Mouse (Mus musculus) midbrain, postnatal 0 days (tissue): Measurements from ENCODE around the gene Insl3. TPM values are rescaled to one million over a fixed set of nuclear protein-coding genes. Genes with fewer than 3 reads are reported as not detected.
"Not testable (repeated sequence)": the region's sequence is repeated elsewhere in the genome, so short reads cannot be mapped to it uniquely, and the experiment has no call there.

Experiments used
- ATAC-seq: fragments of 200-750 bp; cut with Nextera tagmentation; 2 replicates; pipeline ENCODE4 v1.8.0; 2017; ENCODE audit warnings: moderate number of reproducible peaks, mild to moderate bottlenecking, moderate TSS enrichment, moderate library complexity; ENCODE audit not compliant: low FRiP score
- DNase-seq: peaks from one replicate; pipeline ENCODE4 v3.0.0-alpha.2; 2015; ENCODE audit warnings: low spot score
- H3K27ac ChIP-seq: fragments of 300-500 bp; sonication (generic); 2 replicates; pipeline ENCODE4 v1.5.1; 2014; ENCODE audit warnings: low read depth, mild to moderate bottlenecking, low read length, mixed read lengths
- H3K27me3 ChIP-seq: fragments of 300-500 bp; sonication (generic); 2 replicates; pipeline ENCODE4 v1.6.1; 2014; ENCODE audit warnings: low read length, control low read depth, mixed read lengths; ENCODE audit not compliant: insufficient read depth
- H3K36me3 ChIP-seq: fragments of 300-500 bp; sonication (generic); 2 replicates; pipeline ENCODE4 v1.6.1; 2014; ENCODE audit warnings: low read length, control low read depth, mixed read lengths; ENCODE audit not compliant: insufficient read depth
- H3K4me1 ChIP-seq: fragments of 300-500 bp; sonication (generic); 2 replicates; pipeline ENCODE4 v1.6.1; 2014; ENCODE audit warnings: mild to moderate bottlenecking, control low read depth, antibody characterized with exemption, low read length, mixed read lengths; ENCODE audit not compliant: insufficient read depth
- H3K4me2 ChIP-seq: fragments of 300-500 bp; sonication (generic); 2 replicates; pipeline ENCODE4 v1.6.1; 2014; ENCODE audit warnings: low read depth, mild to moderate bottlenecking, low read length, mixed read lengths; ENCODE audit not compliant: poor library complexity, severe bottlenecking
- H3K4me3 ChIP-seq: fragments of 300-500 bp; sonication (generic); 2 replicates; pipeline ENCODE4 v1.5.1; 2014; ENCODE audit warnings: low read depth, mild to moderate bottlenecking, low read length, moderate library complexity
- H3K9ac ChIP-seq: fragments of 300-500 bp; sonication (generic); replicated peaks from 2 replicates; pipeline ENCODE4 v1.6.1; 2014; ENCODE audit warnings: mild to moderate bottlenecking, low read length, moderate library complexity, mixed read lengths; ENCODE audit not compliant: poor library complexity, severe bottlenecking
- H3K9me3 ChIP-seq: fragments of 300-500 bp; sonication (generic); 2 replicates; pipeline ENCODE4 v1.6.1; 2016; ENCODE audit warnings: low read length, control low read depth
- CTCF ChIP-seq: IDR thresholded peaks from 2 replicates; pipeline ENCODE4 v1.5.1; 2016; ENCODE audit warnings: antibody characterized with exemption, mild to moderate bottlenecking
- WGBS: fragments of 180-500 bp; shearing (Covaris S2); extraction: QIAGEN DNeasy Blood & Tissue Kit; methylation state at CpG from one replicate; pipeline ENCODE4 v1.1.7; 2014; 5-methylcytosine and 5-hydroxymethylcytosine counted together
- polyA plus RNA-seq: library from polyadenylated mRNA; unstranded; fragments of >200 nt; fragmentation: Nextera tagmentation; extraction: Ambion mirVana; gene quantifications from 2 replicates; pipeline ENCODE4 v1.2.1, GENCODE M21; 2015
- total RNA-seq: library from RNA; depleted of rRNA; stranded (reverse); fragments of >200 nt; gene quantifications from 2 replicates; pipeline ENCODE4 v1.2.3, GENCODE M21; 2014

Insl3 gene
- total and polyA plus RNA-seq, 2 experiments from 2014 or later, result 1.2 TPM; not detected in 1

DNA sequence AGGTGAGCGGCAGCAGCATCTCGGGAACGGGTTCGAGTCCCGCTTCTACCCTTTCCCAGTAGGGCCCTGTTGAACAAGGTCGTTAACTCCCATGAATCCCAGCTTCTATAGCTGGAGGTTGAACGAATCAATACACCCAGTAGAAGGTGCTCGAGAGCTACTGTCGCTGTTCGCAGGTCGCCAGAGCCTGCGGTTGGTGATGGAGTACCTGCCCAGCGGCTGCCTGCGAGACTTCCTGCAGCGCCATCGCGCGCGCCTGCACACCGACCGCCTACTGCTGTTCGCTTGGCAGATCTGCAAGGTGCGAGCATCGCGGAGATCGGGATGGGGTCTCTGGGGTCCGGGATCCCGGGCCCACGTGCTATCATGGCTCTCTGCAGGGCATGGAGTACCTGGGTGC lies 3.4 kb upstream of the Insl3 start:
- peak; percentile 71 for TF ChIP-seq CTCF
- Histone ChIP-seq H3K4me1 (no peaks in the 10 kb centered on the region), H3K4me2 (peak overlapping the region; percentile 75), H3K9ac (peak overlapping the region; percentile 42; the same call in 1 of the 2 replicates), H3K27me3 (peaks cover 93% of the 10 kb centered on the region), H3K9me3 (no peaks in the 10 kb centered on the region), H3K27ac (no peak overlapping the region), H3K36me3 (no peaks in the 10 kb centered on the region), H3K4me3 (peak overlapping the region; percentile 44)
- 8% methylated on average over 29 of the region's 29 CpGs for WGBS
- DNase-seq (peak; percentile 74), ATAC-seq (peak; percentile 41)

DNA sequence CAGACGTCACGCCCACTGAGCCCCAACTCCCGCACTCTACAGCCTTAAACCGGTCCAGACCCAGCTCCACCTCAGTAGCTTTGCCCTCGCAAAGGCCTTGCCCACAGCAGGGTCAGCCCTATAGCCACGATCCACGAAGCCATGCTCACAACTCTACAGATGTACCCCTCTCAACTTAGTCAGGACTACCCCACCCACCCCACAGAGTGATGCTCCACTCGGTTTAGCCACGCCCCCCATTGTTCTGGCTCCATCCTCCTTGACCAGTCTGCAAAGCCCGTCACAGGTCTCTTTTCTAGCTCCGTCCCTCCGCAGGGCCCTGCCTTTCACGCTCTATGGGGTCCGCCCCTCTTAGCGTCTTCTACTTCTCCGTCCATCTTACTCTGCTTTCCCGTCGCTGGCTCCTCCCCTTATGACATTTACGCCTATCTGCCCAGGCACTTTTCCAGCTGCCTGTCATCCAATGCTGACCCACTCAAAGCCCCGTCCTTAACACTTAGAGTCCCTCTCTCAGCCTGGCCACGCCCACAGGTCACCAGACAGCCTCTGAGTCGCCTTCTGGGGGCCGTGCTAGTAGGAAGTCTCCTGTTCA lies 2.8 kb upstream of the Insl3 start:
- H3K9ac ChIP-seq, result peak overlapping the region; percentile 42; the same call in 1 of the 2 replicates
- TF ChIP-seq CTCF, result no peak
- ATAC-seq (peak; percentile 65), DNase-seq (peak; percentile 42)
- no peak overlapping the region for H3K27ac ChIP-seq
- WGBS, result 3% methylated on average over 23 of the region's 23 CpGs
- H3K27me3 ChIP-seq, result peaks cover 94% of the 10 kb centered on the region
- no peaks in the 10 kb centered on the region for H3K36me3 ChIP-seq
- no peaks in the 10 kb centered on the region for H3K4me1 ChIP-seq
- H3K9me3 ChIP-seq, result no peaks in the 10 kb centered on the region
- H3K4me3 ChIP-seq, result peak overlapping the region; percentile 44
- peak overlapping the region; percentile 75 for H3K4me2 ChIP-seq

DNA sequence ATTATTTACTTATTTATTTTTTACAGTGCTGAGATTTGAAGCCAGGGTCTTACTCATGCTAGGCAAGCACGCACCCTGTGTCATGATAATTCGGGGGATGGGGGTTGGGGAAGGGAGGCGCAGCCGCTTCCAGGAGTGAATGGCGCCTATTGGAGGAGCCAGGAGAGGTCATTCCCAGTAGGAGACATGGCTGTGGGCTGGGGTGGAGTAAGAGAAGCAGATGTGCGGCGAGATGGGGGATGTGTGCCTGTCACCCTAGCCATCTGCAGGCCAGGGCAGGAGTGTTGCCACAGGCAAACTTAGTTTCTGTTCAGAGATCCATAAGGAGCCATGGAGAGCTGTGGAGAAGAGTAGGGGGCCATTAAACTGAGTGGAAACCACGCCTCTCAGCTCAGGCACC lies 1.4 kb upstream of the Insl3 start:
- Histone ChIP-seq H3K4me2 (no peak overlapping the region), H3K27me3 (peaks cover 97% of the 10 kb centered on the region), H3K4me1 (no peaks in the 10 kb centered on the region), H3K4me3 (no peak overlapping the region), H3K9me3 (no peaks in the 10 kb centered on the region), H3K27ac (no peak overlapping the region), H3K9ac (no peak overlapping the region), H3K36me3 (no peaks in the 10 kb centered on the region)
- DNase-seq (no peak), ATAC-seq (no peak)
- 4% methylated on average over 8 of the region's 8 CpGs for WGBS
- no peak for TF ChIP-seq CTCF

DNA sequence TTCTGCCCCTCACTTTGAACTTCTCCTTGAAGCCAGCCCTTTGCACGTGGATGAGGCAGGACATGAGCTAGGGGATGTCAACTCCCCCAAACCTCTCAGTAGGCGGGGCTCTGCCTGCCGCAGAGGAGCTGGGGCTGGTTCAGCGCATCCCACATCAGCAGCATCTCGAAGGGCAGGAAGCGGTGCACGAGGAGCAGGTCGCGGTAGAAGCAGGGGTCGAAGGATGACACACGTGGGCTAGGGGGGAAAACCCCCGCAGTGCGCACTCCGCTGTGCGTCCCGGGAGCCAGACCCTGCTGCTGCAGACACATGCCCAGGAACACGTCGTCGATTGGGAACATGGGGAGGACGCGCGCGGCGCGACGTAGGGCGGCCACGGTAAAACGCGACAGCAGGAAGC lies 3.5 kb downstream of the Insl3 start:
- ATAC-seq, result no peak
- Histone ChIP-seq H3K9ac (no peak overlapping the region; the same call in 1 of the 2 replicates), H3K27me3 (peaks cover 78% of the 10 kb centered on the region), H3K27ac (no peak overlapping the region), H3K4me2 (peak overlapping the region; percentile 40), H3K4me1 (peaks cover 6% of the 10 kb centered on the region; the same call in 1 of the 2 replicates), H3K4me3 (peak overlapping the region; percentile 3; the same call in 1 of the 2 replicates), H3K36me3 (no peaks in the 10 kb centered on the region), H3K9me3 (no peaks in the 10 kb centered on the region)
- no peak for TF ChIP-seq CTCF
- 2% methylated on average over 28 of the region's 30 CpGs for WGBS
- DNase-seq, result no peak

DNA sequence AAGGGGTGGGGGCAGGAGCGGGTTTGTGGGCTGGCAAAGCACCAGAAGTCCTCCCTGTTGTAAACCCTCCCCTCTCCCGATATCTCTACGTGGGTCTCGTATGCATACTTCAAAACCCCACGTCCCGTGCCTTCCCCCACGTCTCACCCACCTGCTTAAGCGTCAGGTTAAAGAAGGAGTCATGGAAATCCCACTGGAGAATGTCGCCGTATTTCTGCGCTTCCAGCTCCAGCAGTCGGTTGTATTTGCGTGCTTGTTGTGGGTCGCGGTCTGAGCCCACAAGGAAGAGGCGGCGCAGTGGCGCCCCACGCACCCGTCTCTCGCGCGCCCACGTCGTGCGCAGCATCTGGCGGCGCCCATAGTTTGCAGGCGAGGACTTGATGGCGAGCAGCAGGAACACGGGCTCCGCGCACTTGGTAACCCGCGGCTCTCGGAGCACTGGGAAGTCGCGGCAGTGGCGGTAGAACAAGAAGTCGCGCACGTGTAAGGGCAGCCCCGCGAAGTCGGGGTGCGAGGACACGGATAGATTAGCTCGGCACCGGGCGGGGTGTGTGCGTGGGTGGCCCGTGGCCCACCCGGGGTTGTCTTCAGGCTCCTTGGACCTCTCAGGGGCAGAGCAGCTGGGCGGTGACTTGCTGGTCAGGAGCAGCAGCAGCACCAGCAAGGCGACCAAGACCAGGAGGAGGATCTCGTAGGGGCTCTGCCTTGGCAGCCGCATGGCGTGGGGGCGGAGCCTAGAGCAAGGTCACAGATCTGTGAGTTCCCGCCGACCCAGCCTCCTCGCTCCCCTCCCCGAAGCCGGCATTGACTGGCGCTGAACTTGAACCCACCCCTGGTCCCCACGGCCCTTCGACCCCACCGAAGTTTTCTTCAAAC lies 4.4 kb downstream of the Insl3 start:
- Histone ChIP-seq H3K9me3 (no peaks in the 10 kb centered on the region), H3K27ac (no peak overlapping the region), H3K9ac (no peak overlapping the region; the same call in 1 of the 2 replicates), H3K4me3 (peak overlapping the region; percentile 30), H3K27me3 (peaks cover 69% of the 10 kb centered on the region), H3K4me2 (peak overlapping the region; percentile 40), H3K4me1 (peaks cover 6% of the 10 kb centered on the region; the same call in 1 of the 2 replicates), H3K36me3 (no peaks in the 10 kb centered on the region)
- 7% methylated on average over 62 of the region's 68 CpGs for WGBS
- TF ChIP-seq CTCF, result no peak
- DNase-seq (no peak), ATAC-seq (0 out of 2 replicates have a peak, but pooled peaks have one; percentile 32)

DNA sequence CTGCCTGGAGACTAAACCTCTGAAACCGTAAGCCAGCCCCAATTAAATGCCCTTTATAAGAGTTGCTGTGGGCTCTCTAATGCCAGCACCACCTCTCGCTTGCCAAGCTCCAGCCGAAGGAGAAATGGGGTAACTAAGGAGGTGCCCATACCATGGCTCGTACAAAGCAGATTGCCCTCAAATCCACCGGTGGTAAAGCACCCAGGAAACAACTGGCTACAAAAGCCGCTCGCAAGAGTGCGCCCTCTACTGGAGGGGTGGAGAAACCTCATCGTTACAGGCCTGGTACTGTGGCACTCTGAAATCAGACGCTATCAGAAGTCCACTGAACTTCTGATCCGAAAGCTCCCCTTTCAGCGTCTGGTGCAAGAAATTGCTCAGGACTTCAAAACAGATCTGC lies 6.4 kb downstream of the Insl3 start:
- DNase-seq, H3K36me3 ChIP-seq, H3K9ac ChIP-seq, H3K4me3 ChIP-seq, H3K4me2 ChIP-seq, H3K27ac ChIP-seq, ATAC-seq, H3K9me3 ChIP-seq, H3K4me1 ChIP-seq: not testable (repeated sequence)
- peaks cover 58% of the 10 kb centered on the region for H3K27me3 ChIP-seq
- peak; percentile 42 for TF ChIP-seq CTCF
- WGBS, result 68% methylated on average over 12 of the region's 12 CpGs
